Mouse (Mus musculus) gastrocnemius, adult 2 months (tissue): ENCODE measurements around the gene Erg28. TPM values are rescaled to one million over a fixed set of nuclear protein-coding genes. Genes with fewer than 3 reads are reported as not detected.
A peak's percentile ranks its signal among the peaks of the same experiment; 100 is the strongest.

Source experiments
- DNase-seq: peaks from one replicate; pipeline ENCODE4 v3.0.0; 2022
- H3K27ac ChIP-seq: fragments of 200-600 bp; 2 replicates; pipeline ENCODE4 v1.8.1; 2022; ENCODE audit warnings: mild to moderate bottlenecking
- H3K4me3 ChIP-seq: fragments of 200-600 bp; 2 replicates; pipeline ENCODE4 v1.8.1; 2022; ENCODE audit warnings: mild to moderate bottlenecking, moderate library complexity
- CTCF ChIP-seq: fragments of 200-600 bp; IDR thresholded peaks from 2 replicates; pipeline ENCODE4 v1.8.1; 2022; ENCODE audit warnings: antibody characterized with exemption, mild to moderate bottlenecking, moderate library complexity
- intact Hi-C: fragments of 180-260 bp; cut with DNase I; formaldehyde crosslinking; loops from one replicate; pipeline ENCODE4 v1.15.1; 2025
- long read RNA-seq, 2 experiments: library from polyadenylated mRNA; stranded (forward); transcript quantifications; one replicate each; pipeline ENCODE4 v2.0.0; 2021
- total RNA-seq, 2 experiments: library from RNA; stranded (reverse); gene quantifications; 2 replicates each; pipeline ENCODE4 v1.2.3; 2021

The Erg28 gene
- total RNA-seq, result 1 to 10 TPM; 2.4 to 2.7 TPM
- long read RNA-seq, experiment 1, partial matches to known transcripts, result 0 of 4 reads
- long read RNA-seq, experiment 1, other reads (novel, unspliced or antisense), result 0 of 4 reads
- long read RNA-seq, experiment 2, partial matches to known transcripts, result 0 of 4 reads
- long read RNA-seq, experiment 2, other reads (novel, unspliced or antisense), result 1 of 4 reads

GRCm38 (mm10) chr12:85824438-85825264, at the start of gene Erg28, which contains the start of gene Ttll5:
Gene Erg28, minus strand, starts transcription at chr12:85824550.
Gene Ttll5, plus strand, starts transcription at chr12:85824659.
- peak; percentile 97 for DNase-seq
- H3K27ac ChIP-seq, result peak within 1 kb of the TSS; percentile 97
- no peak for TF ChIP-seq CTCF
- peak within 1 kb of the TSS; percentile 88 for H3K4me3 ChIP-seq
- intact Hi-C loops, result loop anchor here (5.0 kb wide), 1 partner anchor 418 kb away; the partner anchor contains the start of gene Gpatch2l

- DNase-seq, result peak; percentile 88
- intact Hi-C loops, result loop anchor here (5.0 kb wide), 1 partner anchor 208 kb away; the partner anchor contains the start of gene Tgfb3
- H3K4me3 ChIP-seq, result peak overlapping the region; percentile 40
- H3K27ac ChIP-seq, result peak overlapping the region; percentile 82
- TF ChIP-seq CTCF, result peak; percentile 7; the same call in 1 of the 2 replicates
These were observed 45.1 kb upstream of the Erg28 start for GRCm38 (mm10) chr12:85869423-85869822.

- peak; percentile 24 for TF ChIP-seq CTCF
These were observed 42.8 kb upstream of the Erg28 start for GRCm38 (mm10) chr12:85867125-85867524.

GRCm38 (mm10) chr12:85866624-85867023, 42.3 kb upstream of the Erg28 start:
- intact Hi-C loops, result loop anchor here (5.0 kb wide), 1 partner anchor 211 kb away; the partner anchor contains the start of gene Tgfb3
- no peak for TF ChIP-seq CTCF

More at GRCm38 (mm10) chr12:85867125-85867524, 42.8 kb upstream of the Erg28 start:
- intact Hi-C loops, result loop anchor here (5.0 kb wide), 1 partner anchor 210 kb away; the partner anchor contains the start of gene Tgfb3
- H3K4me3 ChIP-seq, result no peak overlapping the region
- DNase-seq, result no peak
- H3K27ac ChIP-seq, result no peak overlapping the region

GRCm38 (mm10) chr12:85865526-85865925, 41.2 kb upstream of the Erg28 start:
- H3K27ac ChIP-seq, result no peak overlapping the region
- peak; percentile 64 for TF ChIP-seq CTCF
- intact Hi-C loops, result loop anchor here (5.0 kb wide), 1 partner anchor 212 kb away; the partner anchor contains the start of gene Tgfb3
- no peak overlapping the region for H3K4me3 ChIP-seq
- no peak for DNase-seq

More at GRCm38 (mm10) chr12:85866624-85867023, 42.3 kb upstream of the Erg28 start:
- Histone ChIP-seq H3K4me3 (no peak overlapping the region), H3K27ac (no peak overlapping the region)
- DNase-seq, result no peak

GRCm38 (mm10) chr12:85862514-85862913, 38.2 kb upstream of the Erg28 start:
- DNase-seq, result peak; percentile 34
- intact Hi-C loops, result loop anchor here (5.0 kb wide), 1 partner anchor 160 kb away; no protein-coding TSS in a partner anchor

GRCm38 (mm10) chr12:85859511-85860189, 35.3 kb upstream of the Erg28 start:
- H3K4me3 ChIP-seq, result no peak overlapping the region
- intact Hi-C loops, result loop anchor here (5.0 kb wide), 1 partner anchor 163 kb away; no protein-coding TSS in a partner anchor
- no peak for TF ChIP-seq CTCF
- peak overlapping the region; percentile 69 for H3K27ac ChIP-seq
- no peak for DNase-seq

More at GRCm38 (mm10) chr12:85862514-85862913, 38.2 kb upstream of the Erg28 start:
- Histone ChIP-seq H3K27ac (peak overlapping the region; percentile 69), H3K4me3 (no peak overlapping the region)
- no peak for TF ChIP-seq CTCF

GRCm38 (mm10) chr12:85859111-85859510, 34.8 kb upstream of the Erg28 start:
- intact Hi-C loops, result no loop called here
- Histone ChIP-seq H3K4me3 (no peak overlapping the region), H3K27ac (peak overlapping the region; percentile 69; the same call in 1 of the 2 replicates)
- TF ChIP-seq CTCF, result no peak
- DNase-seq, result no peak

GRCm38 (mm10) chr12:85857300-85857699, 33.0 kb upstream of the Erg28 start:
- H3K4me3 ChIP-seq, result no peak overlapping the region
- intact Hi-C loops, result no loop called here
- H3K27ac ChIP-seq, result no peak overlapping the region
- TF ChIP-seq CTCF, result no peak
- no peak for DNase-seq

GRCm38 (mm10) chr12:85854271-85854670, 29.9 kb upstream of the Erg28 start:
- Histone ChIP-seq H3K4me3 (no peak overlapping the region), H3K27ac (no peak overlapping the region)
- intact Hi-C loops, result no loop called here
- no peak for TF ChIP-seq CTCF
- DNase-seq, result no peak

GRCm38 (mm10) chr12:85853836-85854235, 29.5 kb upstream of the Erg28 start:
- no peak for DNase-seq
- no peak overlapping the region for H3K4me3 ChIP-seq
- TF ChIP-seq CTCF, result no peak
- no peak overlapping the region for H3K27ac ChIP-seq
- intact Hi-C loops, result no loop called here

- no peak for TF ChIP-seq CTCF
- intact Hi-C loops, result no loop called here
These were observed 26.3 kb upstream of the Erg28 start for GRCm38 (mm10) chr12:85850661-85851060.

More at GRCm38 (mm10) chr12:85850661-85851060, 26.3 kb upstream of the Erg28 start:
- no peak for DNase-seq
- no peak overlapping the region for H3K27ac ChIP-seq
- H3K4me3 ChIP-seq, result no peak overlapping the region
